Mouse (Mus musculus): ENCODE data around the gene Bri3bp.

GRCm38 (mm10) chr5:125392977-125393621, 48.3 kb upstream of the Bri3bp start:
- TF ChIP-seq POLR2A (IDR thresholded peaks at IDR 0.05; ENCODE audit: low read depth, low read length) (peak; percentile 49; the same call in 1 of the 2 replicates), CTCF (IDR thresholded peaks at IDR 0.05; ENCODE audit: borderline replicate concordance, insufficient read depth, low read length) (no peak)
